Mouse (Mus musculus): ENCODE measurements around the gene Mmp2. TPM values are rescaled to one million over a fixed set of nuclear protein-coding genes. Genes with fewer than 3 reads are reported as not detected.

Mmp2 gene
- polyA plus RNA-seq, 1 experiment from 2014 or later = 42.9 TPM

DNA sequence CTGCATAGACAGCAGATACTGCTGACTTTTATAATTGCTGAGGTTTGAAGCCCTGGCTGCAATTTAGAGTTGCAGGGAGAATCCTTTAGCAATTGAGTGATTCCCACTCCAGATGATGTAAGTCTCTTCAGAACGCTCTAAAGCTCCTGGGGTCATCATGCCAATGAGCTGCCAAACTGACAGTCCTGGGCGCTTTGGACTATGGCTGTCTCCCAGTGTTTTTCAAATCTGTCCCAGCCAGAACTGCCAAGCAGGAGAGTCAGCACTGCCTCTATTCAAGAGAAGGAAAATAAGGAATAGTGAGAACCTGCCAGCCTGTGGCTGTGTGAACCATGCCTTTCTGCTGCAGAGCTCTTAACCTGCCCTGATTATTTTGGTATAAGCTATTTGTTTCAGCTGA lies 75.9 kb downstream of the Mmp2 start:
- Histone ChIP-seq H3K9me3 (no peaks in the 10 kb centered on the region), H3K27me3 (no peaks in the 10 kb centered on the region), H3K4me1 (replicated peaks) (no peaks in the 10 kb centered on the region), H3K4me2 (no peak overlapping the region), H3K9ac (no peak overlapping the region), H3K27ac (replicated peaks) (no peak overlapping the region; the same call in 1 of the 2 replicates), H3K36me3 (peaks cover 6% of the 10 kb centered on the region; the same call in 1 of the 2 replicates), H3K4me3 (no peak overlapping the region)
- 76% methylated on average over 2 of the region's 2 CpGs for WGBS
- no peak for ATAC-seq (ENCODE audit: low read depth)

Other genes starting within 250 kb of the Mmp2 start
- gene Irx6, start 153.0 kb upstream of the Mmp2 start, polyA plus RNA-seq (2015; fragmentation: Nextera tagmentation; extraction: Ambion mirVana) = 1.1 and 1.3 TPM in 2 replicates
- 11.3 and 13.9 TPM in 2 replicates for gene Lpcat2, start 28.0 kb downstream of the Mmp2 start, polyA plus RNA-seq (2015; fragmentation: Nextera tagmentation; extraction: Ambion mirVana)
- 0.27 and 0.91 TPM in 2 replicates for gene Capns2, start 74.1 kb downstream of the Mmp2 start, polyA plus RNA-seq (2015; fragmentation: Nextera tagmentation; extraction: Ambion mirVana)
- gene Slc6a2, start 132.8 kb downstream of the Mmp2 start, polyA plus RNA-seq (2015; fragmentation: Nextera tagmentation; extraction: Ambion mirVana) = 0.13 TPM in 1 of 2 replicates, not detected in the other
- gene Ces1a, start 220.9 kb downstream of the Mmp2 start, polyA plus RNA-seq (2015; fragmentation: Nextera tagmentation; extraction: Ambion mirVana) = not detected in 2 replicates